Mouse (Mus musculus) heart, embryonic 16.5 days (tissue): ENCODE data around the gene Tardbp. TPM values are rescaled to one million over a fixed set of nuclear protein-coding genes. Genes with fewer than 3 reads are reported as not detected.

ENCODE experiments used
- ATAC-seq: fragments of 200-750 bp; cut with Nextera tagmentation; replicated peaks from 2 replicates; pipeline ENCODE4 v1.8.0; 2017; ENCODE audit warnings: moderate number of reproducible peaks; ENCODE audit not compliant: insufficient read depth, low FRiP score; ENCODE audit errors: extremely low read depth
- H3K27ac ChIP-seq: fragments of 300-500 bp; sonication (generic); 2 replicates; pipeline ENCODE4 v1.5.1; 2014; ENCODE audit warnings: mild to moderate bottlenecking, low read length, control low read depth, moderate library complexity
- H3K27me3 ChIP-seq: fragments of 300-500 bp; sonication (generic); 2 replicates; pipeline ENCODE4 v1.6.1; 2014; ENCODE audit warnings: low read length, mixed read lengths; ENCODE audit not compliant: control insufficient read depth, insufficient read depth
- H3K36me3 ChIP-seq: fragments of 300-500 bp; sonication (generic); 2 replicates; pipeline ENCODE4 v1.6.1; 2014; ENCODE audit not compliant: control insufficient read depth, insufficient read depth
- H3K4me1 ChIP-seq: fragments of 300-500 bp; sonication (generic); 2 replicates; pipeline ENCODE4 v1.6.1; 2014; ENCODE audit warnings: low read length, mixed read lengths; ENCODE audit not compliant: control insufficient read depth, insufficient read depth
- H3K4me2 ChIP-seq: fragments of 300-500 bp; sonication (generic); 2 replicates; pipeline ENCODE4 v1.6.1; 2014; ENCODE audit warnings: low read depth, mild to moderate bottlenecking, control low read depth, low read length
- H3K4me3 ChIP-seq: fragments of 300-500 bp; sonication (generic); 2 replicates; pipeline ENCODE4 v1.5.1; 2014; ENCODE audit warnings: mild to moderate bottlenecking, control low read depth, low read length
- H3K9ac ChIP-seq: fragments of 300-500 bp; sonication (generic); 2 replicates; pipeline ENCODE4 v1.6.1; 2014; ENCODE audit warnings: low read length, control low read depth
- H3K9me3 ChIP-seq: fragments of 300-500 bp; sonication (generic); replicated peaks from 2 replicates; pipeline ENCODE4 v1.6.1; 2016; ENCODE audit warnings: low read length; ENCODE audit not compliant: control insufficient read depth
- WGBS: fragments of 180-500 bp; shearing (Covaris S2); extraction: QIAGEN DNeasy Blood & Tissue Kit; methylation state at CpG from one replicate; pipeline ENCODE4 v1.1.7; 2014; 5-methylcytosine and 5-hydroxymethylcytosine counted together
- polyA plus RNA-seq: library from polyadenylated mRNA; unstranded; fragments of >200 nt; fragmentation: Nextera tagmentation; extraction: Ambion mirVana; gene quantifications from 2 replicates; pipeline ENCODE4 v1.2.1, GENCODE M21; 2015

Gene Tardbp
- polyA plus RNA-seq, 1 experiment from 2014 or later = 194 TPM

- Histone ChIP-seq H3K9ac (no peak overlapping the region), H3K4me1 (peaks cover 14% of the 10 kb centered on the region), H3K4me3 (no peak overlapping the region), H3K27me3 (no peaks in the 10 kb centered on the region), H3K4me2 (no peak overlapping the region), H3K9me3 (no peaks in the 10 kb centered on the region), H3K27ac (no peak overlapping the region), H3K36me3 (no peaks in the 10 kb centered on the region)
- no peak for ATAC-seq
- WGBS = 58% methylated on average over 3 of the region's 3 CpGs
Observed at GRCm38 (mm10) chr4:148660174-148660573, 33.4 kb upstream of the Tardbp start.

GRCm38 (mm10) chr4:148657776-148658175 lies 31.0 kb upstream of the Tardbp start:
- peak; percentile 28 for ATAC-seq
- H3K4me3 ChIP-seq = no peak overlapping the region
- H3K36me3 ChIP-seq = no peaks in the 10 kb centered on the region
- H3K27ac ChIP-seq = peak overlapping the region; percentile 54; the same call in 1 of the 2 replicates
- no peaks in the 10 kb centered on the region for H3K27me3 ChIP-seq
- WGBS = 68% methylated on average over 13 of the region's 13 CpGs
- H3K4me2 ChIP-seq = peak overlapping the region; percentile 45
- H3K9me3 ChIP-seq = no peaks in the 10 kb centered on the region
- peaks cover 13% of the 10 kb centered on the region for H3K4me1 ChIP-seq
- no peak overlapping the region for H3K9ac ChIP-seq

GRCm38 (mm10) chr4:148656691-148657258 lies 30.0 kb upstream of the Tardbp start:
- Histone ChIP-seq H3K4me2 (peak overlapping the region; percentile 45), H3K36me3 (no peaks in the 10 kb centered on the region), H3K9ac (peak overlapping the region; percentile 25; the same call in 1 of the 2 replicates), H3K4me1 (peaks cover 4% of the 10 kb centered on the region), H3K27ac (peak overlapping the region; percentile 54), H3K9me3 (no peaks in the 10 kb centered on the region), H3K27me3 (no peaks in the 10 kb centered on the region), H3K4me3 (peak overlapping the region; percentile 25; the same call in 1 of the 2 replicates)
- no peak for ATAC-seq
- 23% methylated on average over 15 of the region's 15 CpGs for WGBS

- H3K4me3 ChIP-seq = no peak overlapping the region
- WGBS = 83% methylated on average over 18 of the region's 18 CpGs
- H3K9ac ChIP-seq = no peak overlapping the region
- H3K4me1 ChIP-seq = peaks cover 4% of the 10 kb centered on the region
- 0 out of 2 replicates have a peak, but pooled peaks have one; percentile 11 for ATAC-seq
- H3K9me3 ChIP-seq = no peaks in the 10 kb centered on the region
- H3K27me3 ChIP-seq = no peaks in the 10 kb centered on the region
- H3K36me3 ChIP-seq = no peaks in the 10 kb centered on the region
- H3K27ac ChIP-seq = no peak overlapping the region
- H3K4me2 ChIP-seq = no peak overlapping the region
Observed at GRCm38 (mm10) chr4:148654701-148655398, 28.0 kb upstream of the Tardbp start.

DNA sequence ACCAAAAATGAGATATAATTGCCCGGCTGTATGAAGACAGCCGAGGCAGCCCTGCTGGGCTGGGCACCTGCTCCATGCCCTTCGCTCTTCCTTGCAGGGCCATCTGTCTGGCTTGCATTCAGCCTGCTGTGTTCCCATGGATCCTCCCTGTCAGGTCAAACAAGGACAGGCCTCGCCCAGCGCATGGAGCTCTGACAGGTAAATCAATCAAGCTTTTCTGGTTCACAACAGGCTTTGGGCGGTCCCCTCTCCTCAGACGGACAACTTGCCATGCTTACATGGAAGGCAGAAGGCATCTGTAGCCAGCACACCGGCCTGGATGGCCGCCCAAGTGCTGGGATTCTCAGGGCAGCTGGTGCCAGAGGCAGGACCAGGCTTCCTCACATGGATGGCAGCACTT lies 24.2 kb upstream of the Tardbp start:
- H3K9me3 ChIP-seq = no peaks in the 10 kb centered on the region
- ATAC-seq = no peak
- no peaks in the 10 kb centered on the region for H3K27me3 ChIP-seq
- H3K9ac ChIP-seq = no peak overlapping the region
- H3K27ac ChIP-seq = no peak overlapping the region
- H3K4me2 ChIP-seq = no peak overlapping the region
- H3K36me3 ChIP-seq = no peaks in the 10 kb centered on the region
- H3K4me1 ChIP-seq = peaks cover 2% of the 10 kb centered on the region; the same call in 1 of the 2 replicates
- H3K4me3 ChIP-seq = no peak overlapping the region
- WGBS = 72% methylated on average over 9 of the region's 9 CpGs

GRCm38 (mm10) chr4:148649309-148649708 lies 22.5 kb upstream of the Tardbp start:
- no peak overlapping the region for H3K27ac ChIP-seq
- no peak for ATAC-seq
- H3K36me3 ChIP-seq = no peaks in the 10 kb centered on the region
- 64% methylated on average over 3 of the region's 3 CpGs for WGBS
- H3K9ac ChIP-seq = no peak overlapping the region
- H3K4me3 ChIP-seq = no peak overlapping the region
- no peaks in the 10 kb centered on the region for H3K27me3 ChIP-seq
- H3K4me2 ChIP-seq = no peak overlapping the region
- no peaks in the 10 kb centered on the region for H3K9me3 ChIP-seq
- peaks cover 3% of the 10 kb centered on the region; the same call in 1 of the 2 replicates for H3K4me1 ChIP-seq

DNA sequence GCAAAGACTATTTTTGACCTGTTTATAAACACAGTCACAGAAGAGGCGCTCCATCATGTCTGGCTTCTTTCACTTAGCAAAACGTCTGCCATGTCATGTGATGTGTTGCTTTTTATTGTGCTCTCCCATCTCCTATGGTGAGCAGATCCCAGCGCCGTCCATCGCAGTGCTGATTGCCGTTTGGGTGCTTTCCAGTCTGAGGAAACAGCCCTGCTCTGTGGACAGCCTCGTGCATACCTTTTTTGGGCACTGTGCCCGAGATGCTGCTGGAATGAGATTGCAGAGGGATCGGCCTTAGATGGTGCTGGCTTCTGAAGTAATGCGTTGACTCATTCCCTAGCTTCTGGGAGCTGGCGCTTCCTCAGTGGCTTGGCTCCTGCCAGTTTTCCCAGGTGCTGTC lies 19.8 kb upstream of the Tardbp start:
- peak overlapping the region; percentile 42 for H3K4me2 ChIP-seq
- no peak overlapping the region; the same call in 1 of the 2 replicates for H3K4me3 ChIP-seq
- H3K27ac ChIP-seq = peak overlapping the region; percentile 79

DNA sequence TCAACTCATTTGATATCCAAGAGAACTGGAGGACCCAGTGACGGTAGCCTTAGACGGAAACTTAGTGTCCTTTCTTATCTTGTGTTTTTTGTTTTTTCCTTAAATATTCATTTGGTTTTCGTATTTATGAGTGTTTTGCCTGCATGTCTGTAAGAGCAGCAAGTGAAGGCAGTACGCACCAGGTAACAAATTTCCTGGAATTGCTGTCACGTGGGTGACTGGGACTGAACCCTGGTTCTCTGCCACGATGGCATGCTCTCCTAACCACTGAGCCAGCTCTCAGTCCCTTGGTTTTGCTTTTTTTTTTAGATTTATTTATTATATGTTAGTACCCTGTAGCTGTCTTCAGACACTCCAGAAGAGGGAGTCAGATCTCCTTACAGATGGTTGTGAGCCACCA lies 18.1 kb upstream of the Tardbp start:
- no peaks in the 10 kb centered on the region for H3K36me3 ChIP-seq
- no peak for ATAC-seq
- H3K27me3 ChIP-seq = no peaks in the 10 kb centered on the region
- no peak overlapping the region for H3K4me3 ChIP-seq
- no peaks in the 10 kb centered on the region for H3K9me3 ChIP-seq
- H3K4me1 ChIP-seq = peaks cover 10% of the 10 kb centered on the region
- WGBS = 82% methylated on average over 6 of the region's 6 CpGs
- no peak overlapping the region for H3K27ac ChIP-seq
- no peak overlapping the region for H3K9ac ChIP-seq
- H3K4me2 ChIP-seq = no peak overlapping the region

More for the DNA sequence above, 19.8 kb upstream of the Tardbp start:
- Histone ChIP-seq H3K4me1 (peaks cover 10% of the 10 kb centered on the region), H3K36me3 (no peaks in the 10 kb centered on the region), H3K9ac (no peak overlapping the region), H3K27me3 (no peaks in the 10 kb centered on the region), H3K9me3 (no peaks in the 10 kb centered on the region)
- peak; percentile 85 for ATAC-seq
- WGBS = 19% methylated on average over 11 of the region's 11 CpGs

DNA sequence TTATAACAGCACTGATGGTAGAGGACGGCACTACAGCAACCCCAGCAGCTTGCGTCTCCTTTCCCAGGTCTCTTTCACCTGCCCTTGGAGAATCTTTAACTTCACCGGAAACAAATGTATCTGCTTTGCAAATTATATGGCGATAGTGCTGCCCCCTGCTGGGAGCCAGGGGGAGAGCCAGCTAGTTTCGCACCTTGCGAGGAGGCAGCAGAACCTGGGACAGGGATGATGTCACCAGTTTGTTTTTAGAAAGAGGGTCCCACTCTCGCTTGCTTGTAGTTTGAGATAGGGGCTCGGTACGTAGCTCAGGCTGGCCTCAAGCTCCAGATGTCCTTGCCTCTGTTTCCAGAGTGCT lies 17.3 kb upstream of the Tardbp start:
- no peak for ATAC-seq
- Histone ChIP-seq H3K27ac (0 out of 2 replicates have a peak overlapping the region, but pooled peaks have one; percentile 21), H3K27me3 (no peaks in the 10 kb centered on the region), H3K4me3 (peak overlapping the region; percentile 29), H3K4me1 (peaks cover 10% of the 10 kb centered on the region), H3K4me2 (peak overlapping the region; percentile 50), H3K9me3 (no peaks in the 10 kb centered on the region), H3K9ac (peak overlapping the region; percentile 45; the same call in 1 of the 2 replicates), H3K36me3 (no peaks in the 10 kb centered on the region)
- 4% methylated on average over 9 of the region's 9 CpGs for WGBS
